Mouse (Mus musculus): Measurements from ENCODE around the gene Wfdc1. TPM values are rescaled to one million over a fixed set of nuclear protein-coding genes. Genes with fewer than 3 reads are reported as not detected.

Gene Wfdc1
- polyA plus RNA-seq, 1 experiment from 2014 or later, result 4.4 TPM

- WGBS, result 59% methylated on average over 11 of the region's 11 CpGs
- ATAC-seq (ENCODE audit: extremely low read depth, insufficient number of reproducible peaks, low FRiP score, low TSS enrichment), result no peak
- H3K9ac ChIP-seq, result no peak overlapping the region
These were observed 2.7 kb upstream of the Wfdc1 start for GRCm38 (mm10) chr8:119663440-119663839.

GRCm38 (mm10) chr8:119665270-119665669 is 895 bp upstream of the Wfdc1 start:
- H3K27me3 ChIP-seq (replicated peaks), result no peaks in the 10 kb centered on the region
- no peaks in the 10 kb centered on the region for H3K9me3 ChIP-seq
- no peaks in the 10 kb centered on the region for H3K36me3 ChIP-seq
- no peak overlapping the region for H3K4me2 ChIP-seq
- H3K4me1 ChIP-seq, result peaks cover 46% of the 10 kb centered on the region
- ATAC-seq (ENCODE audit: extremely low read depth, insufficient number of reproducible peaks, low FRiP score, low TSS enrichment), result no peak
- no peak overlapping the region for H3K9ac ChIP-seq
- no peak overlapping the region for H3K27ac ChIP-seq (replicated peaks)
- no peak overlapping the region for H3K4me3 ChIP-seq
- WGBS, result 51% methylated on average over 6 of the region's 6 CpGs

More at GRCm38 (mm10) chr8:119663440-119663839, 2.7 kb upstream of the Wfdc1 start:
- H3K27me3 ChIP-seq (replicated peaks), result no peaks in the 10 kb centered on the region
- no peaks in the 10 kb centered on the region for H3K9me3 ChIP-seq
- H3K27ac ChIP-seq (replicated peaks), result no peak overlapping the region
- no peaks in the 10 kb centered on the region for H3K36me3 ChIP-seq
- H3K4me3 ChIP-seq, result no peak overlapping the region
- H3K4me1 ChIP-seq, result peaks cover 39% of the 10 kb centered on the region
- no peak overlapping the region for H3K4me2 ChIP-seq

DNA sequence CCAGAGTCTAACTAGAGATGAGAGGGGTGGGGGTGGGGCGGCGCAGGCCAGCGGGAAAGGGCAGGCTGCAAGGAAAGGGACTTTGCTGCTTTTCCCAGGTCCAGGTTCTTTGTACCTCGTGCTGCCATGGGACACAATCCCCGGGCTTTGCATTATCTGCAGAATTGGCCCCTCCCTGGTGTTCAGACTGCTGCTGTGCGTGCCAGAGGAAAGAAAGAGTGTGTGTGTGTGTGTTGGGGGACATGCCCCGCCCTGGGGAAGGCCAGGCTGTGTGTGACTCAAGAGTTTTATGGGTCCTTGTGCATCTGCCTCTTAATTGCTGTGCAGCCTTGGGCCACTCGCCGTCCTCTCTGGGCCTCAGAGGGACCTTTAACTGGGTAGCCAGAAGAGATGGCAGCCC is 2.3 kb downstream of the Wfdc1 start:
- Histone ChIP-seq H3K4me2 (no peak overlapping the region), H3K4me3 (no peak overlapping the region), H3K4me1 (peaks cover 39% of the 10 kb centered on the region), H3K27ac (replicated peaks) (no peak overlapping the region), H3K9me3 (no peaks in the 10 kb centered on the region), H3K27me3 (replicated peaks) (no peaks in the 10 kb centered on the region), H3K36me3 (no peaks in the 10 kb centered on the region), H3K9ac (no peak overlapping the region)
- ATAC-seq (ENCODE audit: extremely low read depth, insufficient number of reproducible peaks, low FRiP score, low TSS enrichment), result no peak
- WGBS, result 65% methylated on average over 9 of the region's 9 CpGs

- Histone ChIP-seq H3K27ac (replicated peaks) (0 out of 2 replicates have a peak overlapping the region, but pooled peaks have one; percentile 13), H3K4me2 (no peak overlapping the region), H3K9me3 (no peaks in the 10 kb centered on the region), H3K4me1 (peaks cover 39% of the 10 kb centered on the region), H3K36me3 (no peaks in the 10 kb centered on the region), H3K4me3 (no peak overlapping the region), H3K27me3 (replicated peaks) (no peaks in the 10 kb centered on the region), H3K9ac (no peak overlapping the region)
- WGBS, result 47% methylated on average over 12 of the region's 12 CpGs
- no peak for ATAC-seq (ENCODE audit: extremely low read depth, insufficient number of reproducible peaks, low FRiP score, low TSS enrichment)
These were observed 3.1 kb downstream of the Wfdc1 start for GRCm38 (mm10) chr8:119669284-119669683.

GRCm38 (mm10) chr8:119670419-119671091 is 4.4 kb downstream of the Wfdc1 start:
- peak overlapping the region; percentile 75 for H3K9ac ChIP-seq

DNA sequence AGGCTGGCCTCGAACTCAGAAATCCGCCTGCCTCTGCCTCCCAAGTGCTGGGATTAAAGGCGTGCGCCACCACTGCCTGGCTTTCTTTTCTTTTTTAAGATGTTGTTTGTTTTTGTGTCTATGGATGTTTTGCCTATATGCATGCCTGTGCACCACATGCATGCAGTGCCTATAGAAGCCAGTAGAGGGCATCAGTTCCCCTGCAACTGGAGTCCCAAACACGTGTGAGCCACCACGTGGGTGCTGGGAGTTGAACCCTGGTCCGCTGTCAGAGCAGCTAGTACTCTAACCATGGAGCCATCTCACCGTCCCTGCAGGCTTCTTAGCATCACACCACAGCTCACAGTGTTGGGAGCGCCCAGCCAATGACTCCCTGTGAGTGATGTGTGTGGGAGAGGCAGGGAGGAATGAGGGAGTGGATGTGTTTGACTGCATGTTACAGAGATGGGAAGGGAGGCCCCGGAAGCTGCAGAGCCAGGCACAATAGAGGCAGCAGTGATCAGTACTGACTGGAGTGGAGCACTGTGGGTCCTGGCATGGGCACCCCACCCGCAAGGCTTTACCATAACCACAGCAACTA is 7.9 kb downstream of the Wfdc1 start:
- Histone ChIP-seq H3K9me3 (no peaks in the 10 kb centered on the region), H3K4me3 (no peak overlapping the region), H3K9ac (no peak overlapping the region), H3K27ac (replicated peaks) (no peak overlapping the region), H3K27me3 (replicated peaks) (no peaks in the 10 kb centered on the region), H3K4me2 (no peak overlapping the region), H3K4me1 (peaks cover 22% of the 10 kb centered on the region), H3K36me3 (no peaks in the 10 kb centered on the region)
- no peak for ATAC-seq (ENCODE audit: extremely low read depth, insufficient number of reproducible peaks, low FRiP score, low TSS enrichment)
- WGBS, result 73% methylated on average over 11 of the region's 11 CpGs

More at GRCm38 (mm10) chr8:119670419-119671091, 4.4 kb downstream of the Wfdc1 start:
- Histone ChIP-seq H3K4me1 (peaks cover 33% of the 10 kb centered on the region), H3K27me3 (replicated peaks) (no peaks in the 10 kb centered on the region), H3K36me3 (no peaks in the 10 kb centered on the region), H3K4me3 (peak overlapping the region; percentile 29), H3K27ac (replicated peaks) (peak overlapping the region; percentile 93), H3K9me3 (no peaks in the 10 kb centered on the region), H3K4me2 (peak overlapping the region; percentile 61)
- ATAC-seq (ENCODE audit: extremely low read depth, insufficient number of reproducible peaks, low FRiP score, low TSS enrichment), result no peak
- 9% methylated on average over 16 of the region's 16 CpGs for WGBS

GRCm38 (mm10) chr8:119675457-119675856 is 9.3 kb downstream of the Wfdc1 start:
- 78% methylated on average over 5 of the region's 5 CpGs for WGBS
- no peak overlapping the region for H3K9ac ChIP-seq

DNA sequence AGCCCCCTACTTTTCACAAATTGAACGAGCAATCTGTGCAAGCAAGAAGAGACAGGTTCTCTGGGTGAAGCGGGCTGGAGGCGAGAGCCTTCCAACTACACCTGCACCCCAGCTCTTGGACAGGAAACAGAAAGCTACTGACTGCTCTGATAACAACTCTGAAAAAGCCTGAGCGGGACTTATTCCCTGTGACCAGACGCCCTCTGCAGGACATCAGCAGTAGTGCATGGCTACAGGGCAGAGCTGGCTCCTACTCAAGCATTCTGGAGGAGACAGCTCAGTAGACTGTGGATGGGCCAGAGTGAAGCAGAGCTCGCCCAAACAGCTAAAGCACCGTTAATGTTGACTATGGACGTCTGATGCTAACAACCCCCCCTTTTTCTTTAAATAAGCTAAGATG is 10.2 kb downstream of the Wfdc1 start:
- H3K4me3 ChIP-seq, result no peak overlapping the region
- no peaks in the 10 kb centered on the region for H3K36me3 ChIP-seq
- peaks cover 8% of the 10 kb centered on the region for H3K4me1 ChIP-seq
- H3K9me3 ChIP-seq, result no peaks in the 10 kb centered on the region
- ATAC-seq (ENCODE audit: extremely low read depth, insufficient number of reproducible peaks, low FRiP score, low TSS enrichment), result no peak
- H3K4me2 ChIP-seq, result no peak overlapping the region
- no peaks in the 10 kb centered on the region; the same call in 1 of the 2 replicates for H3K27me3 ChIP-seq (replicated peaks)
- H3K9ac ChIP-seq, result no peak overlapping the region
- no peak overlapping the region for H3K27ac ChIP-seq (replicated peaks)
- WGBS, result 11% methylated on average over 8 of the region's 8 CpGs

More at GRCm38 (mm10) chr8:119675457-119675856, 9.3 kb downstream of the Wfdc1 start:
- no peak overlapping the region for H3K4me2 ChIP-seq
- H3K36me3 ChIP-seq, result no peaks in the 10 kb centered on the region
- peaks cover 17% of the 10 kb centered on the region for H3K4me1 ChIP-seq
- H3K4me3 ChIP-seq, result no peak overlapping the region
- no peak overlapping the region for H3K27ac ChIP-seq (replicated peaks)
- no peak for ATAC-seq (ENCODE audit: extremely low read depth, insufficient number of reproducible peaks, low FRiP score, low TSS enrichment)
- H3K27me3 ChIP-seq (replicated peaks), result no peaks in the 10 kb centered on the region; the same call in 1 of the 2 replicates
- H3K9me3 ChIP-seq, result no peaks in the 10 kb centered on the region

DNA sequence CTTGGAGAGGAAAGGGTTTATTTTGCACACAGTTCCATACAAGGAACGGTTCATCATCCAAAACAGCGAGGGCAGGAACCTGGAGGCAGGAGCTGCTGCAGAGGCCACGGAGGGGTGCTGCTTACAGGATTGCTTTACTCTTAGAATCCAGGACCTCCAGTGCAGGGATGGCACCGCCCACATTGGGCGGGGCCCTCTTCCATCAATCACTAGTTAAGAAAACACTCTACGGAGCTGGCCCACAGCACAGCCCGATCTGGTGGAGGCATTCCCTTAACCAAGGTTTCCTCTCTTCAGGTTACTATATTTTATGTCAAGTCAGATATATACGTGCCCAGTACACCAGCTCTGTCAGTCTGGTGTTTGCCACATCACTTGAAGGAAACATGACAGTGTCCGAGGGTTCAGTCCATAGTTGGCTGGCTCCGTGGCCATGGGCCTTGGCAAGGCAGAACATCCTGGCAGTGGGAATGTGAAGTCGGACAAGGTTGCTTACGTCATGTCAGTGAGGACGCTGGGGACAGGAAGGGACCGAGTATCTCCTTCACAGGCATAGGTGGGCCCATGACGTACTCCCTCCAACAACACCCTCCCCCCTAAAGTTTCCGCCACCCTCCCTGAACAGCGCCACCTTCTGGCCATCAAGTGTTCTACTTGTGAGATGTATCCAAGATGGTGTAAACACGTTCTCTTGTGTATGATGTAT is 12.1 kb downstream of the Wfdc1 start:
- ATAC-seq (ENCODE audit: extremely low read depth, insufficient number of reproducible peaks, low FRiP score, low TSS enrichment), result no peak
- Histone ChIP-seq H3K4me1 (peaks cover 8% of the 10 kb centered on the region), H3K9me3 (no peaks in the 10 kb centered on the region), H3K36me3 (no peaks in the 10 kb centered on the region), H3K9ac (no peak overlapping the region), H3K4me3 (peak overlapping the region; percentile 27), H3K4me2 (peak overlapping the region; percentile 58), H3K27me3 (replicated peaks) (peaks cover 11% of the 10 kb centered on the region), H3K27ac (replicated peaks) (no peak overlapping the region)
- WGBS, result 9% methylated on average over 18 of the region's 18 CpGs

DNA sequence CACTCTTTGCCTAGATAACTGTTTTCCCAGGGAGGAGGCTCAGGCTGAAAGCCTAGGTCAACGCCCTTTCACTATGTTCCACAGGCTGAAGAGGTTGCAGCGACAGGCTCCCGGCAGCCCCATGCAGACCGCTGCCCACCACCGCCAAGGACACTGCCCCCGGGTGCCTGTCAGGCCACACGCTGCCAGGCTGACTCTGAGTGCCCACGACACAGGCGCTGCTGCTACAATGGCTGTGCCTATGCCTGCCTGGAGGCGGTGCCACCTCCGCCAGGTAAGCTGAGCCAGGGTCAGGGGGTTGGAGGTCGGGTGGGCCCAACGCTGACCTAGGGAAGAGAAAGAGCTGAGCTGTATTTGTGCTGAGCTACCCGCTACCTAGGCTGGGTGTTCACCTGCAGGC is 13.0 kb downstream of the Wfdc1 start:
- no peak overlapping the region for H3K27ac ChIP-seq (replicated peaks)
- H3K4me2 ChIP-seq, result no peak overlapping the region
- WGBS, result 66% methylated on average over 14 of the region's 14 CpGs
- H3K27me3 ChIP-seq (replicated peaks), result peaks cover 18% of the 10 kb centered on the region
- H3K4me1 ChIP-seq, result peaks cover 8% of the 10 kb centered on the region
- no peaks in the 10 kb centered on the region for H3K36me3 ChIP-seq
- ATAC-seq (ENCODE audit: extremely low read depth, insufficient number of reproducible peaks, low FRiP score, low TSS enrichment), result no peak
- no peaks in the 10 kb centered on the region for H3K9me3 ChIP-seq
- H3K9ac ChIP-seq, result no peak overlapping the region
- no peak overlapping the region for H3K4me3 ChIP-seq

- ATAC-seq (ENCODE audit: extremely low read depth, insufficient number of reproducible peaks, low FRiP score, low TSS enrichment), result no peak
- Histone ChIP-seq H3K4me3 (no peak overlapping the region), H3K36me3 (no peaks in the 10 kb centered on the region), H3K27me3 (replicated peaks) (peaks cover 13% of the 10 kb centered on the region; the same call in 1 of the 2 replicates), H3K9me3 (no peaks in the 10 kb centered on the region), H3K9ac (no peak overlapping the region), H3K4me2 (no peak overlapping the region), H3K4me1 (peaks cover 10% of the 10 kb centered on the region), H3K27ac (replicated peaks) (peak overlapping the region; percentile 1; the same call in 1 of the 2 replicates)
- WGBS, result 36% methylated on average over 6 of the region's 6 CpGs
These were observed 24.4 kb downstream of the Wfdc1 start for GRCm38 (mm10) chr8:119690602-119691001.
